Mouse (Mus musculus): ENCODE results near the gene Ddx42. TPM values are rescaled to one million over a fixed set of nuclear protein-coding genes. Genes with fewer than 3 reads are reported as not detected.

Ddx42 gene
- 43.0 and 44.9 TPM in 2 replicates for polyA plus RNA-seq (2014; fragmentation: Nextera tagmentation; extraction: Ambion mirVana)

GRCm38 (mm10) chr11:106216730-106217490 is at the start of gene Ddx42:
Gene Ddx42, plus strand, starts transcription at chr11:106216926.
- peak within 1 kb of the TSS; percentile 97 for H3K4me3 ChIP-seq (ENCODE audit: control insufficient read depth in 1 of 2, insufficient read depth in 1 of 2, low read depth in 1 of 2, low read length in 2 of 2)
- H3K36me3 ChIP-seq (ENCODE audit: control insufficient read depth, insufficient read depth, low read length) = peaks cover 12% of the 10 kb centered on the region
- H3K9me3 ChIP-seq (ENCODE audit: control insufficient read depth, low read length) = no peaks in the 10 kb centered on the region
- H3K4me1 ChIP-seq (ENCODE audit: control insufficient read depth in 2 of 2, insufficient read depth in 2 of 2, low read length in 2 of 2) = peaks cover 5 to 21% of the 10 kb centered on the region in 2 experiments
- H3K4me2 ChIP-seq (ENCODE audit: low read length) = peak within 1 kb of the TSS; percentile 74
- no peaks in the 10 kb centered on the region for H3K27me3 ChIP-seq (ENCODE audit: control insufficient read depth, insufficient read depth, low read length)
- peak; percentile 92 for ATAC-seq (ENCODE audit: insufficient number of reproducible peaks, insufficient read depth, low FRiP score, low read depth)
- under 1% methylated on average over 70 of the region's 70 CpGs for WGBS
- peak within 1 kb of the TSS; percentile 99 for H3K9ac ChIP-seq (ENCODE audit: low read length)
- peak within 1 kb of the TSS; percentile 91 to 96 for H3K27ac ChIP-seq (replicated peaks in 1 of 2; ENCODE audit: control insufficient read depth in 1 of 2, insufficient read depth in 1 of 2, low read depth in 2 of 2, low read length in 2 of 2)

GRCm38 (mm10) chr11:106167435-106167834 is 49.3 kb upstream of the Ddx42 start:
- Histone ChIP-seq H3K36me3 (ENCODE audit: control insufficient read depth, insufficient read depth, low read length) (peaks cover 63% of the 10 kb centered on the region), H3K4me2 (ENCODE audit: low read length) (no peak overlapping the region), H3K27ac (replicated peaks in 1 of 2; ENCODE audit: control insufficient read depth in 1 of 2, insufficient read depth in 1 of 2, low read depth in 2 of 2, low read length in 2 of 2) (no peak overlapping the region), H3K9me3 (ENCODE audit: control insufficient read depth, low read length) (no peaks in the 10 kb centered on the region), H3K4me1 (ENCODE audit: control insufficient read depth in 2 of 2, insufficient read depth in 2 of 2, low read length in 2 of 2) (peaks cover 0 to 2% of the 10 kb centered on the region in 2 experiments; a peak in 1 of 4 replicates), H3K27me3 (ENCODE audit: control insufficient read depth, insufficient read depth, low read length) (no peaks in the 10 kb centered on the region), H3K4me3 (ENCODE audit: control insufficient read depth in 1 of 2, insufficient read depth in 1 of 2, low read depth in 1 of 2, low read length in 2 of 2) (no peak overlapping the region), H3K9ac (ENCODE audit: low read length) (no peak overlapping the region)
- ATAC-seq (ENCODE audit: insufficient number of reproducible peaks, insufficient read depth, low FRiP score, low read depth) = no peak
- 80% methylated on average over 5 of the region's 5 CpGs for WGBS

- Histone ChIP-seq H3K27me3 (ENCODE audit: control insufficient read depth, insufficient read depth, low read length) (no peaks in the 10 kb centered on the region), H3K4me3 (ENCODE audit: control insufficient read depth in 1 of 2, insufficient read depth in 1 of 2, low read depth in 1 of 2, low read length in 2 of 2) (no peak overlapping the region), H3K36me3 (ENCODE audit: control insufficient read depth, insufficient read depth, low read length) (peaks cover 48% of the 10 kb centered on the region), H3K4me1 (ENCODE audit: control insufficient read depth in 2 of 2, insufficient read depth in 2 of 2, low read length in 2 of 2) (no peaks in the 10 kb centered on the region), H3K9ac (ENCODE audit: low read length) (no peak overlapping the region), H3K27ac (replicated peaks in 1 of 2; ENCODE audit: control insufficient read depth in 1 of 2, insufficient read depth in 1 of 2, low read depth in 2 of 2, low read length in 2 of 2) (no peak overlapping the region), H3K4me2 (ENCODE audit: low read length) (no peak overlapping the region), H3K9me3 (ENCODE audit: control insufficient read depth, low read length) (no peaks in the 10 kb centered on the region)
- whole genome bisulfite sequencing = 81% methylated on average over 7 of the region's 7 CpGs
- no peak for ATAC-seq (ENCODE audit: insufficient number of reproducible peaks, insufficient read depth, low FRiP score, low read depth)
Observed at GRCm38 (mm10) chr11:106170807-106171206, 45.9 kb upstream of the Ddx42 start.

- H3K4me2 ChIP-seq (ENCODE audit: low read length) = no peak overlapping the region
- H3K9me3 ChIP-seq (ENCODE audit: control insufficient read depth, low read length) = no peaks in the 10 kb centered on the region
- no peak overlapping the region for H3K4me3 ChIP-seq (ENCODE audit: control insufficient read depth in 1 of 2, insufficient read depth in 1 of 2, low read depth in 1 of 2, low read length in 2 of 2)
- H3K27ac ChIP-seq (replicated peaks in 1 of 2; ENCODE audit: control insufficient read depth in 1 of 2, insufficient read depth in 1 of 2, low read depth in 2 of 2, low read length in 2 of 2) = no peak overlapping the region
- no peaks in the 10 kb centered on the region for H3K4me1 ChIP-seq (ENCODE audit: control insufficient read depth in 2 of 2, insufficient read depth in 2 of 2, low read length in 2 of 2)
- WGBS = 76% methylated on average over 2 of the region's 2 CpGs
- no peak for ATAC-seq (ENCODE audit: insufficient number of reproducible peaks, insufficient read depth, low FRiP score, low read depth)
- no peak overlapping the region for H3K9ac ChIP-seq (ENCODE audit: low read length)
- H3K27me3 ChIP-seq (ENCODE audit: control insufficient read depth, insufficient read depth, low read length) = no peaks in the 10 kb centered on the region
- peaks cover 25% of the 10 kb centered on the region for H3K36me3 ChIP-seq (ENCODE audit: control insufficient read depth, insufficient read depth, low read length)
Observed at GRCm38 (mm10) chr11:106173228-106173627, 43.5 kb upstream of the Ddx42 start.

GRCm38 (mm10) chr11:106174372-106174771 is 42.4 kb upstream of the Ddx42 start:
- H3K4me1 ChIP-seq (ENCODE audit: control insufficient read depth in 2 of 2, insufficient read depth in 2 of 2, low read length in 2 of 2) = no peaks in the 10 kb centered on the region
- H3K36me3 ChIP-seq (ENCODE audit: control insufficient read depth, insufficient read depth, low read length) = peaks cover 19% of the 10 kb centered on the region
- no peak overlapping the region for H3K4me2 ChIP-seq (ENCODE audit: low read length)
- 81% methylated on average over 5 of the region's 5 CpGs for WGBS
- H3K4me3 ChIP-seq (ENCODE audit: control insufficient read depth in 1 of 2, insufficient read depth in 1 of 2, low read depth in 1 of 2, low read length in 2 of 2) = no peak overlapping the region
- H3K27ac ChIP-seq (replicated peaks in 1 of 2; ENCODE audit: control insufficient read depth in 1 of 2, insufficient read depth in 1 of 2, low read depth in 2 of 2, low read length in 2 of 2) = no peak overlapping the region
- H3K9me3 ChIP-seq (ENCODE audit: control insufficient read depth, low read length) = no peaks in the 10 kb centered on the region
- H3K27me3 ChIP-seq (ENCODE audit: control insufficient read depth, insufficient read depth, low read length) = no peaks in the 10 kb centered on the region
- no peak for ATAC-seq (ENCODE audit: insufficient number of reproducible peaks, insufficient read depth, low FRiP score, low read depth)
- no peak overlapping the region for H3K9ac ChIP-seq (ENCODE audit: low read length)

GRCm38 (mm10) chr11:106175081-106175480 is 41.6 kb upstream of the Ddx42 start:
- Histone ChIP-seq H3K9me3 (ENCODE audit: control insufficient read depth, low read length) (no peaks in the 10 kb centered on the region), H3K36me3 (ENCODE audit: control insufficient read depth, insufficient read depth, low read length) (peaks cover 11% of the 10 kb centered on the region), H3K27ac (replicated peaks in 1 of 2; ENCODE audit: control insufficient read depth in 1 of 2, insufficient read depth in 1 of 2, low read depth in 2 of 2, low read length in 2 of 2) (no peak overlapping the region), H3K9ac (ENCODE audit: low read length) (no peak overlapping the region), H3K4me1 (ENCODE audit: control insufficient read depth in 2 of 2, insufficient read depth in 2 of 2, low read length in 2 of 2) (peaks cover 0 to 5% of the 10 kb centered on the region in 2 experiments; a peak in 1 of 4 replicates), H3K27me3 (ENCODE audit: control insufficient read depth, insufficient read depth, low read length) (no peaks in the 10 kb centered on the region), H3K4me3 (ENCODE audit: control insufficient read depth in 1 of 2, insufficient read depth in 1 of 2, low read depth in 1 of 2, low read length in 2 of 2) (no peak overlapping the region), H3K4me2 (ENCODE audit: low read length) (no peak overlapping the region)
- no peak for ATAC-seq (ENCODE audit: insufficient number of reproducible peaks, insufficient read depth, low FRiP score, low read depth)
- 61% methylated on average over 3 of the region's 3 CpGs for WGBS

- Histone ChIP-seq H3K4me1 (ENCODE audit: control insufficient read depth in 2 of 2, insufficient read depth in 2 of 2, low read length in 2 of 2) (peaks cover 0 to 6% of the 10 kb centered on the region in 2 experiments; a peak in 1 of 4 replicates), H3K4me2 (ENCODE audit: low read length) (no peak overlapping the region), H3K9ac (ENCODE audit: low read length) (no peak overlapping the region), H3K4me3 (ENCODE audit: control insufficient read depth in 1 of 2, insufficient read depth in 1 of 2, low read depth in 1 of 2, low read length in 2 of 2) (no peak overlapping the region), H3K9me3 (ENCODE audit: control insufficient read depth, low read length) (no peaks in the 10 kb centered on the region), H3K27ac (replicated peaks in 1 of 2; ENCODE audit: control insufficient read depth in 1 of 2, insufficient read depth in 1 of 2, low read depth in 2 of 2, low read length in 2 of 2) (no peak overlapping the region), H3K27me3 (ENCODE audit: control insufficient read depth, insufficient read depth, low read length) (no peaks in the 10 kb centered on the region), H3K36me3 (ENCODE audit: control insufficient read depth, insufficient read depth, low read length) (peaks cover 14% of the 10 kb centered on the region; the same call in 1 of the 2 replicates)
- 53% methylated on average over 5 of the region's 5 CpGs for WGBS
- ATAC-seq (ENCODE audit: insufficient number of reproducible peaks, insufficient read depth, low FRiP score, low read depth) = no peak
Observed at GRCm38 (mm10) chr11:106176372-106176771, 40.4 kb upstream of the Ddx42 start.

Data from heart, embryonic 14.5 days (tissue).